Mouse (Mus musculus) heart, adult 11 months (tissue): ENCODE data around the gene Sbp.

ENCODE experiments used
- DNase-seq: peaks from one replicate; pipeline ENCODE4 v3.0.0; 2022

Sbp gene

DNA sequence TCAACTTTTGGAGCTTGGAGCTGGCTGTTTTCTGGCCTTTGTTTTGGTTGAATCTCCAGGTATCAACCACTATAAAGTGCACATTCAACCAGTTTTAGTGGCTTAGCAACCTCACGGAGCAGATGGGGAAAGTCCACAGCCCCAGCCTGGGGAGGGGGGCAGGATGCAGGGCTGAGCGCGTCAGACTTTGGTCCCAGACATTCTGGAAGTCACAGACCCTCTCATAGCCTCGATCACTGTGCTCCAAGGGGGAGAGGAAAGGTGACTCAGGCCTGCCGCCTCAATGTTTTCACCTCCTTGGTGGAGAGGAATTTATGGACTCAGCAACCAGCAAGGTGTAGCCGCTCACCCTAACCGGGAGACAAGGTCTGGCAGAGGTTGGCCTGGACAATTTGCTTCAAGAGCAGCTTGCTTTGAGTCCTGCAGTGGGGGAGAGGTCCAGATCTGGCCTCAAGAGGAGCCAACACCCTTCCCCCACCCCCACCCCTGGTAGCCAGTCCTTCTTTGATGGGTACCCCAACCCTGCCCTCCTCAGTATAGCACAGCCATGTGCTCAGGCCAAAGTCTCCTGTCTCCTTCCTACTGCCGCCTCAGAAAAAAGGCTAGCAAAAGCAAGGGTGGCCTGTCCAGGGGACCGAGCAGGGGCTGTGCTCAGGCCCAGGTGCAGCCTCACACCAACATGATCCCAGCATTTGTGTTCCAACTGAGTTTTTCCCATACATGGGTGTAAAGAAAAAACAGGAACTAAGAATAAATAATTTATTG is 51.5 kb downstream of the Sbp start:
- DNase-seq: no peak

DNA sequence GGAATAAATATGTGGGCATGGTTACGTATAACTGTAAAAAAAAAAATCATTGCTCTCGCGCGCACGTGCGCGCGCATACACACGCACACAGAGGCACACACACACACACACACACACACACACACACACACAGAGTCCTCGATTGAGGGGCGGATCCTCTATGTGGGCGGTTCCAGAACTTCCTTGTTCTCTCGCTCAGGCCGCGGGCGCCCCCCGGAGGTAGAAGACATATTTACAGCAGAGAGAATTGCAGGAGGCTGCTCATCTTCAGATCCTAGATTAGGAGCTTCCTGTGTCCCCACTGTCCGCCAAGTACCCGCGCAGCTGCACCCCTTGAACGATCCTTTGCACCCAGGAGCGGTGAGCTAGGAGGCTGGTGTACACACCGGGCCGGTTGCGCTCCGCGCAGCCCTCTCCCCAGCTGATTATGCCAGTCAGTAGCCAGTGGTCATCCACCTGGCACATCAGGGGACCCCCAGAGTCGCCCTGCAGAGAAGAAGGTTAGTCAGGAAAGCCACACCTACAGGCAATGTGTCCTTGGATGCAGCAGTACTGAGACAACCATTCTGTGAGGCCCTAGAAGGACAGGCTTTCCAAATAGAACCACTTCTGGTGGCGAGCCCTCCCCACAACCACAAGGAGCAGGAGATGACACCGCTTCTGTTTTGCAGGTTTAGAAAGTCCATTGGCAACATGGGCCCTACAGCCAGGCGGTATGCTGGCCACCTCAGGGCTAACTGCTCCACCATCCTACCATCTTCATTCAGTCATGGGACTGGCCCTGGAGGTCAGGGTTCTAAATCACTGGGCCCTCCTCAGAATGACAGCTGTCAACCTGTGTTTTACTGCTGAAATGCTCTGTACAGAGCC is 52.3 kb downstream of the Sbp start:
- peak; percentile 97 for DNase-seq

DNA sequence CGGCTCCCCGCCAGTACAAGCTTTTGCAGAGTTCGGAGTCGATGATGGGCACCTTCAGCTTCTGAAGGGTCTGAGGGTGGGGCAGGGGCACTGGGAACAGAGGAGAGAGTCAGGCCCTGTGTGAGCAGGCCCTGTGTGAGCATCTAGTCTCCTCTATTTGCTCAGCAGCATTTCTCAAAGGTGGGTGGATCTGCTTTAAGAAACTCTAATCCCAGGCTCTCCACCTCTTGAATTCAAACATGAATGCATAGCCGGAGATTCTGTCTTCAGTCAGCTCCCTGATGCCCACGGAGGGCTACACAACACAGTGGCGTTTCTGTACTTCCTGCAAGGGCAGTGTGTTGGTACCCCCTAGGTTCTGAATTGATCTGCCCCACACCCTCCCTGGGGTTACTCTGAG is 53.2 kb downstream of the Sbp start:
- no peak for DNase-seq
